Mouse (Mus musculus) testis, postnatal 10 days (tissue): ENCODE results near the gene Nek7.

Source experiments
- DNase-seq: peaks from one replicate; pipeline ENCODE4 v3.0.0; 2021; ENCODE audit warnings: low spot score

Gene Nek7

DNA sequence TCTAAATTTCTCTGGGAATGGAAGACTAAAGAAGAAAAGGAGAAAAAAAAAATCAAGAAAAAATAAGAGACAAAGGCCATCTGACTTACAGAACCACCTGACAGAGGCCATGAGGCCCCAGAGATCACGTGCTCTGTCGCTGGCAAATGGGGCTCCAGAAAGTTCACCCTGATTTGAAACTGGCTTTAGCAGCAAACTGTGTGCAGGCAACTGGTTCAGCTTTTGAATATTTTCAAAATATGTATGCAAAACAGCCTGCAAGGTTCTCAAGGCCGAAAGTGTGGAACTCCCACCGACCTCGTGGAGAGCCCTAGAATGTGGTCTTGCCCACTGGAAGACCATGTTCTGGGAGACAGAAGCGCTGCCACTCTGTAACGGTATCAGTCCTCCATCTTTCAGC, 11.6 kb downstream of the Nek7 start:
- no peak for DNase-seq

DNA sequence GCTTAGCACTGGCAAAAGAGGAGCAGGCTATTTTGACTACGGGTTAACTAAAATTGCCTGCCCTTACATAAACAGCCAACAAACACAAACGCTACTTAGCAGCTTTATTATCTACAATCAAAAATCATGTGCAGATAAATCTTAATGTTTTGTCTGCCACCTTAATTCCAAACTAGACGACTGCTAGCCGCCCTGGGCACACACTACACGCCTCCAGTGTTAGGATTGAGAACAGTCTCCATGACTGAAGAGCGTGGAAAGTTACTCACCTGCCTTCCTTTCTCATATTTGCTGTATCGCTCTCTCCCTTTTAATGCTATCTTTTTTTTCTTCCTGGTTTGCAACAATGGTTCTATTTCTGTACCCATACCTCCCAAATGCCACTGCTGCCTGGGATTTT, 12.1 kb downstream of the Nek7 start:
- DNase-seq: no peak

DNA sequence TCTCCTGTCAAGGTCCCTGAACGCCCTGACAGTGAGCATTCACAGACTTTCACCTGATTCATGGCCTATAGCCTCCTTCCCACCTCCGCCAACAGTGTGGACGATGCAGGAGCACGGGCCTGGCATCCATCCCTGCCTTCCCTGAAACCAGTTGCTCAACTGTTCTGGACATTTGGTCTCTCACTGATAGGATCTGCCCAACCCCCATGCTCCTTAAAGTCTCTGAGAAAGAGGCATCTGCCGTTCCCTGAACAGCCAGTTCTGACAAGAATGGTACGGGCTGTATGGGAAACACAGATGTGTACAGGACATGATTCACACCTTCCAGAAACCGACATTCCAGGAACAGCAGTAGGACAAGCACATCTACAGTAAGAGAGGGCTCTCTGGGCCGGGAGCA, 13.2 kb downstream of the Nek7 start:
- no peak for DNase-seq

DNA sequence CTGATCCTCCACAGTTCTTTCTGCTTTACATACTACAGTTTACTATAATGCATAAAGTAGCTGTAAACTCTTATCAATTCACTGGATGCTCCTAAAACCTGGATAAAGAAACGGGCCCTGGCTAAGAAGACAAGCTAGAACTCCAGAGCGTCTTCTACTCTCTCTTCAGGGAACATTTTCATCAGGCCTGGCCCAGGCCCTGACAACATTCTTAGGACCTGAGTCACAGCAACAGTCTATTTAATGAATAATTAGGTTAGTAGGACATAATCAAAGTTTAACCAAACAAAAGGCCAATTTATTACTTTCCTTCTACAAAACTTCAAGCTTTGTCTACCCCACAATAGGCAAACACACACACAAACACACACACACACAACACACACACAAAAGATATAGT, 15.2 kb downstream of the Nek7 start:
- no peak for DNase-seq

DNA sequence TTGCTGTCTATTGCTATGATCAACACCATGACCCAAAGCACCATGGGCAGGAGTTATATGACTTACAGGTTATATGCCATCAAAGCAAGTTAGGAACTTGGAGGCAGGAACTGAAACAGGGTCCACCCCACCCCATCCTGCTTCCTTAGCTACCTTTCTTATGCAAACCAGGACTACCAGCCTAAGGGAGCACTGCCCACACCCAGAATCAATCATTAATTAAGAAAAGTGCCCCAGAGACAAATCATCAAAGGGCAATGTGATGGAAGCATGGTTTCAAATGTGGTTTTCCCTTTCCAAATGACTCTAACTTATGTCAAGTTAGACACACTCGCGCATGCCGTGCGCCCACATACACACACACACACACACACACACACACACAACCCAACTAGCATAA, 16.0 kb downstream of the Nek7 start:
- no peak for DNase-seq

DNA sequence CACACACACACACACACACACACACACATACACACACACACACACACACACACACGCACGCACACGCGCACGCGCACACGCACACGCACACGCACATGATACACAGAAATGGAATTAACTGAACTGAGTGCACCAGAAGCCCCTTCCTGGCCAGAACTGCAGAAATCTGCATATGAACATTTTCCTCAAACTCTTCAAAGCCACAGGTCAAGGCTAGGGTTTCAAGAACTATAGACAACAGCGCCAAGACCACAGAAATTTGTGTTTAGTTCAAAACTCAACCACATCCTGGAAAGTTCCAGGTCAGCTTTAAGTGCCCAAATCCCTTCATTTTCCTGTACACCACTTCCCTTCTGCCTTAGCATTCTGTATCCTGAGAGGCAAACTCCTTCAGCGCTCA, 21.9 kb downstream of the Nek7 start:
- no peak for DNase-seq

DNA sequence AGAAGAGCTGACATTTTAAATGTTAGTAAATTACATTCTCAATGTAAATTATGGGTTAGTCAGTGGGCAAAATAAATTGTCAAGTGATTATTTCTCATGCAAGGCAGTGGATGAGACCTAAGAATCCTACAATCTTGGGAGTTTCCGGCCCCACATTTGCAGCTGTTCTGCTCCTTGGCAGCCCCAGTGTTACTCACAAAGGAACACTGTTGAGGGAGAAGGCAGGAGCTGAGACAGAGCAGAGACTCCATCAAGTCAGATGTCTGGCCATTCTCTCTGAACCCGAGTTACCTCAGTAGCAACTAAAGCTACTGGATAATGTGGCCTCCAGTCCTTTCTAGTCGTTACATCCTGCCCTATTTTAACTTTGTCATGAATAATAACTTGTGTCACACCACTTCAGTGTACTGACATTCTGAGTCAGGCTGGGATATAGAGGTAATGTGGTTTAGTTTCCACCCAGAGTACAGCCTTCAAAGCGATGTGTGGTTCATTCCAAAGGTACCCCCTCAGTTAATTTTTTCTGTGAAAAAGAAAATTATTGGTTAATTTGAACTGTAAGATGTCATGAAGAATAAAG, 23.7 kb downstream of the Nek7 start:
- DNase-seq: no peak

DNA sequence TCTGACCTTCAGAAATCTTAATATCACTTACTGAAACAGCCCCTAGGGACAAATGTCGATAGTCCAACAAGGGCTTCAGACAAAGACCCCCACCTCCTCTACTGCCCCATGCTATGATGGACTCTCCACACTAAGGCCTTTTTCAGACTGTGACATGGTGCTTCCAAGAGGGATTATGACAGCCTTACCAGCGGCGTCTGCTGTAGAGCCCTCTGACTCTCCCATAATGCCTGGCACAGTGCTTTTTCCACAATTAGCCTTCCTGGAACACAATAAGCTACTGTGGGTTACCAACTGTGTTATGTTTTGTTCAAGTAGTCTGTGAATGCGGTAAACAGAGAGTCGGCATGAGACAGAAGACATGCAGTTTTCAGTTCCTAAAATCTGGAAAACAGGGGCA, 25.0 kb downstream of the Nek7 start:
- no peak for DNase-seq

DNA sequence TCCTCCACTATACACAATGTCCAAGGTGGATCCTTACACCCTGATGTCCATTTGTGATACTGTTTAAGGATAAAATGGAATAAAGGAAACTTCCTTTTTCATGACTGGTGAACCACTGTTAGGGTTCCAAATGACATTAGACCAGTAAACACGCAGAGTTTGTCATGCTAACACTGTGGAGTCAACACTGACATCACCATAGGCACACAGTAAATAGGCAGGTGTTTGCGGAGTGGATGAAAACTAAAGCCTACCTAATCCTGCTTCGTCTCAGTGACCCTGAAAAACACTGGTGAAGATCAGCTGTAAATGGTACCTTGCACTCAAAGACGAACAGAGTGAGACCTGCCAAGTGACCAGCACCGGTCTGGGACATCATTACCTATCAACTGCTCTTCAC, 26.0 kb downstream of the Nek7 start:
- DNase-seq: no peak

DNA sequence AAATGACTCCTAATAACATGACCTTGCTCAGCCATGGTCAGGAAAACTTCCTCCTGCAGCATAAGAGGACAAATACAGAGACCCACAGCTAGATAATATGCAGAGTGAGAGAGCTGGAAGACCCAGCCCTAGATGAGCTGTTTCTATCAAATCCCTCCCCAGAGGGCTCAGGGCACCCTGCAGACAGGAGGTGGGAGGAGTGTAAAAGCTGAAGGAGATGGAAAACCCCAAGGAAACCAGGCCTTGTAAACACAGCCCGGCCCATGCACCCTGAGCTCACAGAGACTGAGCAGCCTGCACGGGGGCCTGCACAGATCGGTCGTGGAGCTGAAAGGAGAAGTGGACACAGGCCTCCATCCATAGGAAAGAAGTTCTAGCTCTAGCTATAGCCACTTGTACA, 27.5 kb downstream of the Nek7 start:
- no peak for DNase-seq

DNA sequence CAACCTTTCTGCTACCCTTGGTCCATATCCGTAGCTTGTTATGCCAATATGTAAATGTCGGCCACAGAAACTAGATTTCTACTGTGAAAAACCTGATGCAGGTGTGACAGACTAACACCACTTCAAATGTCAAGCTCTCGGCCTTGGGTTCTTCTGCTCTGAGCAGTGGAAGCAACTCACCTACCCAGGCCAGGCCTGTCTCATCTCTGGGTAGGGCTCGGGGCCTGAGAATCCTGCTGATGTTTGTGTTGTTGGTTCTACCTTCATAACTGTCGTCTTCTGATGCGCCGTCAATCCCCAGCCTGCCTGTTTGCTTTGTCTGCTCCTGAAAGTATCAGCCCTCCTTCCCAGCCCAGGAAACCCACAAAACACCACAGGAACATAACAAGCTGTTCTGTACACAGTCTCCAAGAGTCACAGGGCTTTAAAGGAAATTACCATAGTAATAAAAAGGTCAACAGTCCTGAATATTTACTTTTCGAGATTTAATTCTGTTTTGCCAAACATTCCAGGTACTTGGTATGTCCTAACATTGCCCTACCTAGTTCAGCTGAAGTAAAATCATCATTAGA, 29.4 kb downstream of the Nek7 start:
- no peak for DNase-seq

DNA sequence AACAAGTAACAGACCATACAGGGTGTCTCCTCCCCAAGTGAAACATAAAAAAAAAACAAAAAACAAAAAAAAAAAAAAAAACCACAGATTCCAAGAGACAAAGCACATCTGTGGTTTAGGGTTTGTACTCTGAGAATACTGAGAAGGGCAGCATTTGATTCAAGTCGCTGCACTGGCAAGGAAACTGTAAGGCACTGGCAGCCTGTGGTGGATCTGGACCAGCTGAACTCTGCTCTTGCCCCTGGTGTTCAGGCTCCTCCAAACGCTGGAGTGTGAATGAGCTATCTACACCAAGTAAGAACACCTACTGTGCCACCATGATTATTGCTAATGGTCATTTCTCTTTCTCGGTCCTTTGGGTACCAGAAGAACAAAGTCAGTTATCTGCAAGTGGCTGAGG, 30.8 kb downstream of the Nek7 start:
- DNase-seq: no peak

DNA sequence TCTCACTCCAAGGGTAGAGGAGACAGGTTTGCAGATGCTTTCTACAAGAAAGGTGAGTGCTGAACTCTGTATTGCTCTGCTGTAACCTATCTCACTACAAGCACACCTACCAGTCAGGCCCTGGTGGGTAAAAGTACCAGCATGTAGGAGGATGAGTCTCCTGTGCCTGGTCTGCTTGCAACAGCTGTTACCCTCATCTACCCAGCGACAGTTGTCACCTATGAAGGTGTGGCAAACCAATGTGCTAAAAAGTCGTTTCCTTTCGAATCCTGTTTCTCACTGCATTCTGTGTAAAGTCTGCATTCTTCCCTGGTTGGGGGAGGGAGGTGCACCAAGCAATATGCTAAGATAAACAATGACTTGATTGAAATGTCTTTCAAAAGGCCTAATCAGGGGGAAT, 32.1 kb downstream of the Nek7 start:
- no peak for DNase-seq

DNA sequence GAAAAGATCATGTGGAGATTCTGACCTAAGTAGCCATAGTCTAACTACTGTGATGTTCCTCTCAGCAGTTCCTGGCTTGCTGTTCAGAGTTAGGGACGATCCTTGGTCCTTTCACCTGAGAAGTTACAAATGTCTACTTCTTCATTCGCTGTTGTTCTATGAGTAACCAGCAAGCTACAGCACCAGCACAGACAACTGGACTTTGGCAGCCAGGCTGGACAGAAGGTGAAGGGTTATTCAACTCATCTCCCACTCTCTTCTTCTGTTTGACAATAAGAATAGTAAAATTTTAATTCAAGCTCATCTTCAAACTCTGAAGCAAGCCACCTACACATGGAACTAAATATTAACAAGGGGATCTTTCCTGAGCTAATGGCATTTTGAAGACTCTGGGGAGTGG, 33.0 kb downstream of the Nek7 start:
- no peak for DNase-seq

DNA sequence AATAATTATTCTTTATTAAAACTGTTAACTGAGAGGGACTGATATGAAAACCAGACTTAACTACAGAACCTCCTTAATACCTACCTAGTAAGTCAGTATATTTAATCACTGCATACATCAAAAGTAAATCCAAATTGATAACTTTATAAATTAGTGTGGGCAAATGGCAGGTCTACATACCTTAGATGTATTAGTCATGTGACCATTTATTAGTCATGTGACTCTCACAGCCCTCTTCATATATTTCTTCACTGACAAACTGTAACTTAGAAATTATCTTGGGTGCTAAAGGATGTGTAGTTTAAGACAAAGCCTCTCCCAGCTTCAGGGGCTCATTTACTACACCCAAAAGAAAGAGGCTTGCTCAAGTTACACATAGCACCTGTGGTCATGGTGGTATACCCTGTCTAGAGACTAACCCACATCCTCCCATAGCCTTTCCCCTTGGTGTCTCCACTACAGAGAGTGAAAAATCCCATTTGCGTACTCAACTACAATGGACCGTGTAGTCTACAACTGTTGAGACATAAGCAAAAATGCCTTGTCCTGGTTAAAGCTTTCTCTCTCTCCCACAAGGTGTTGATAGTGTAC, 35.4 kb downstream of the Nek7 start:
- DNase-seq: no peak

DNA sequence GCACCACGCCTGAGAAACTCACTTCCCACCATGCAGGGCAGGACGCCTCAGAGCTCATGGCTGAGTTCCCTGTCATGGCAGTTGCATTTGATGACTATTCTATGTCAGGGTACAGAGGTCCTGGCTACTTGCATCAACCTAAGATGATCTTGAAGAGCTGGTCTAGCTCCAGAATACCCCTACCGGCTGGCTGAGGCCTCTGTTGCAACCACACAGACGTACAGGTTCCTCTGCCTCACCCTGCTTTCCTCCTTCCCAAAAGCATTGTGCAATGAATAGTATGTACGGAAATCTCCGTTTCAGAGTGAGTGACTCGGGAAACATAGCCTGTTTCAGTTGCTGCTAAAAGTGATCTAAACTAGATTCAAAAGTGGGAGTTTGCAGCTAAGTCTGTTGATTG, 37.7 kb downstream of the Nek7 start:
- DNase-seq: no peak

DNA sequence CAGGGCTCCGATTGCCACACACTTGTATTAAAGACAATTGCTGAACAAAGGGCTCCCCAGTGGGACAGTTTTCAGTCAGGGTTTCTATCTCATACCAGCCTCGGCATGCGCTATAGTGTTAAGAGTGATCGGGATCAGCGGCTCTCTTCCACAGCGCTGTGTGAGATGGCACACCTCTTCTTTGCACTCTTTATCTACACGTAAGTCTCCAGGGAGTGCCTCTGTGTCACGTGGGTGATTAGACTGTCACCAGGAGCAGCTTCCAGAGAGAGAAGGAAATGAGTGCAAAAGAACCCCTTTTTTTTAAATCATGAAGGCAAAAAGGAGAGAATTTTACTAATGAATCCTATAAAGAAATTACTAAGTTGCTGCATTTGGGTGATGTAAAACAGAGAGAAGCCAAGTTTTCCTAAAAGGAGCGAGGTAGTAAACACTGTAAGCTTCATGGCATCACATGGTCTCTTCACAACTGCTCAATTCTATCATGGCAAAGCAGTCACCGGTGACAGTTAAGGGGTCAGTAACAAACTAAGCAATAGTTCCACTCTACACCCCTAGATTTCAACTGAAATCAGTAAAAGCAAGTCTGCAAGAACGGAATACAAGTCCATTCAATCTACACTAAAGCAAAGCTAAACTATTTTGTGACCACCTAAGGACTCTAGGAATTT, 40.0 kb downstream of the Nek7 start:
- DNase-seq: no peak

DNA sequence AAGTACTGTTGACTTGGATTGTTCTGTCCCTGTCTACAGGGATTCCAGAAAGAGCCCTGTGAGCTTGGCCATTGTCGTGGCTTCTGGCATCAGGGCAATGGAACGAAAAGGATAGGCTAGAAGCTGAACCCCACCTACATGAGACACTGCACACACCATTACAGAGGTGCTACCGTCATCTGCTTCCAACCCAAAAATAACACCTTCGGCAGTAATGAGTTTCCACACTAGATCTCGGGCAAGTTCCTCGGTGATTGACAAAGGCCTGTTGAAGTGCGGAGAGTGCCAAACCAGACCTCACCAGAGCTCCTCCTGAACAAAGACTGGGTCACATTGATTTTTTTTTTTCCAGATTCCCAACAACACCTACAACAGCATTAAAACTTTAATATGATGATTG, 40.7 kb downstream of the Nek7 start:
- no peak for DNase-seq

DNA sequence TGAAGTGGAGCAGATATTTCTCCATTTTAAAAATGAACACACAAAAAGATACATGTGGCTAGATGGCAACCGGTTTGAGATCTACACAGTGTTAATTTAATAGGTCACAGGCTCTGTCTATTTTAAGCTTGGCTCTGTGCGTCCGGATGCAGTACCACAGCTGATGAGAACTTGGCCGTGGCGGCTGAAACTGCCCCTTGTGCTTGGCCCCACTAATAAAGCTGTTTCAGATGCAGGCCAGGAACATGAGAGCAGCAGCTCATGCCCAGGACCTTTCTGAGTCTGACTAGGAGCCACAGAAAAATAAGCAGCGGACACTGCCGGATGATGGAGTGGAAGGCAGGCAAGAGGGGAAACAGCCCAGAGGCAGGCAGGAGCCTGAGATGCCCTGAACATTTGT, 43.1 kb downstream of the Nek7 start:
- no peak for DNase-seq

DNA sequence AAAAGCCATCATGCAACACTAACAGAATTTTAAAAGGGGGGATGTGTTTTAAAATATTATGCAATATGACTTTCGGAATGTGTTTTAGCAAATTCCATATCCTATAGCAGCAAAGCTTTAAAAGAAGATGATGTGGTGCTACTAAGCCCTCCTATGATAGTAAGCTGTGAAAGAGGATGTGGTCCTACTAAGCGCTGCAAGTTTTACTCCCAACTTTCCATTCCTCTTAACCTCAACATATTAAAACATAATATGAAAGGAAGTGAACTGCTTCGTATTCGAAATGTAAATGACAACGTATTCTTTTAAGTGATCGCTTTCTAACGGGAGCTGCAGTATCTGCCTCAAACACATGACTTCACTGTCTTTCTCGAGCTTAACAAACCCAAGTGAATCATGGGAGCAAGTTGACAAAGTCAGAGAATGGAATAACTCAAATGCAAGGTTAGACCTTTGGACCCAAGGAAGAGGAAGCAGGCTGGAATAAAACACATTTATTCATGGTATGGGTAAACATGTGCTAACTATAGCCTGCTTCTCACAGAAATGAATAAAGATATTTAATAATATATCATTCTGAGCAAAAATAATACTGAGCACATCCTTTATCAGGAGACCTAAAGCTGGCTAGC, 43.8 kb downstream of the Nek7 start:
- DNase-seq: no peak

DNA sequence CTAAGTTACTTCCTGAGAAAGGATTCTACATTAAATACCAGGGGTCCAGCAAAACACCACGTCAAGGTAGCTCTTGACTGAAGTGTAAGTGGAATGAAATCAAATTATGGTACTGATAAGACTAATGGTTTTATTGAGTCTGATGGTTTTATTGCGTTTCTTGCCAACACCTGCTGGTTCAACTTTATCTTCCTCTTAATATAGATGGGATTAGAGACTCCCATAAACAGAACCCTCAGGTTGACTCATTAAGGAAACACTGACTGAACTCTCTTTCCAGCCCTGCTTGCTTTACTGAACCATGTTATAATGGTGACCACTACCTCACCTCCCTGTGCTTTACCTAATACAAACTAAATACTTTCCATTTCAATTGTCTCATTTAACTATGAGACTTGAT, 44.3 kb downstream of the Nek7 start:
- no peak for DNase-seq

DNA sequence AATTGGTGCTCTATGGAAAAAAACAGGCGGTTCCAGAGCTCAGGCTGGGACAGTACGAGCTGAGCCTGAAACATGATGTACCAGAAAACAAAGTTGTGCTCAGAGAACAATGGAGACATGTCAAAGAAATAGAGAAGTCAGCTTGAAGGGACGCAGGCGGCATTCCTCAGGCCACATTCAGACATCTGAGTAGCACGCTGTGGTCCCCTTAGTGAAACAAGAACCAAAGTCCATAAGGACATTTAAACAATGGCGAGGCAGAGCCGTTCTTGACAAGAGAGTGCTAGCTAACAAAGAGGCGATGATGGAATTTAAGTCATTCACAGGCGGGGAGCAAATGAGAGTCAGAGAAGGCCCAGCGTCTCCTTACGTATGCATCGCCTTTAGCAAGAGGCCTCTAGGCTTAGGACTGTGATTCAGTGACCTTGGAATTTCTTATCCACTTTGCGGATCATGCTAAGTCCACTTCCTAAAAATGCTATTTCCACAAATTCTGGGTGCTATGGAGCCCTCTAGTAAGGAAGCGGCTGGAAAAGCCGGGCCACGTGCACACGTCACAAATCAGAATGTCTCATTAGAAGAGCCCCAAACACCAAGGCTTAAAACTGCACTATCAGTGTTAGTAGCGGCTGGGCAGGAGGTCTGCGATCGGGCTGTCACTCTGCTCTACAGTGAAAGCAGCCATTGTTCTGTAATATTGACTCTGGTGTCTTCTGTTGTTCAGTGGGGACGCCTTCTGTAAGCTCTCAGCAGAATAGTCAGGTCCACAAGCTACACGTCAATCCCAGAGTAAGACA, 48.2 kb downstream of the Nek7 start:
- no peak for DNase-seq
